Mouse (Mus musculus): Measurements from ENCODE around the gene Itln1.
"Not testable (repeated sequence)": the region's sequence is repeated elsewhere in the genome, so short reads cannot be mapped to it uniquely, and the experiment has no call there.

Gene Itln1

DNA sequence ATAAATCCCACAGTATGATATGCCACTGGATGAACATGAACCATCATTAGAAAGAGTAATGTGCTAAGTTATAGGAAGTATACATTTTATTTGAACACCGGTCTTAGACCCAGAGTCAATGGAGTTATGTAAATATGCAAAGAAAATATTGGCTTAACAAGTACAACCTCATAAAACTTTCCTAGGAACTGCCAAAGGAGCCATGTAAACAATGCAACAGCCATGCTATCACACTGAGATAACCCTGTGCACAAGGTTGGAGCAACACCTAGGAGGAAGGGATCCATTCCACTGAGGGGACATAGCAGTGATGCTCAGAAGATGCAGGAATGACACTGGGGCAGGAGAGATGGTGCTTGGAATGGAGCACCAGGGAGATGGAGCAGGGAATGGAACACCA is 21.3 kb downstream of the Itln1 start:
- DNase-seq (ENCODE audit: low spot score): no peak

DNA sequence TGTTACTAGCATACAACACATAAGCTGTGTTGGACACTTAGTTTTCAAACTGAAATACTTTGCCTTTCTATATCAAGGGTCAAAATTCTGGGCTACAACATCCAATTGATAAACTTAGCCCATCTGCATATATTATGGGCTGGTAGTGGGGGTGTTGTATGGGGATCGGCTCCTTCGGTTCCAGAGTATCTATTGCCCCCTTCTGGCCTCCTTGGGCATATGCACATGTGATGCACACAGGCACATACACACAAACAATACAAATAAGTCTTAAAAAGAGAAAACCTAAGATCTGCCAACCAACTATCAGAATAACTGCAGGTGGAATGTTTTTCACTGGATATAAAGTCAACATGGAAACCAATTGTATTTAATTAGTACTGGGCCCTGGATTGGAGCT is 21.9 kb downstream of the Itln1 start:
- DNase-seq (ENCODE audit: low spot score): peak; percentile 5

DNA sequence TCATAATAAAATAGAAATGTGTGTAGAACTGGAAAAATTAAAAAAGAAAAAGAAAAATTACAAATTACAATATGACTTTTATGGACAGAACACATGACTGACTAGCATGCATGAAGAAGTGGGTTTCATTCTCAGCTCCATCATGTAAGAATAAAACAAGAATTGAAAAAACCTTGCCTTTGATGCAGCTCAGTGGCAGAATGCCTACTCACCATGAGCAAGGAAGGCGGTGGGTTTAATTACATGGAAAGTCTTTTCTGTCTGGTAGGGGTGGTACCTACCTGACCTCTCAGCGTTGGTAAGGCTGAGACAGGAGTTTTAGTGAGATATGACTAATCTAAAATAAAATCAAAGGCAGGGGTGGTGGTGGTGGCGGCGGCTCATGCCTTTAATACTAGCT is 30.5 kb downstream of the Itln1 start:
- peak; percentile 8 for DNase-seq (ENCODE audit: low spot score)

DNA sequence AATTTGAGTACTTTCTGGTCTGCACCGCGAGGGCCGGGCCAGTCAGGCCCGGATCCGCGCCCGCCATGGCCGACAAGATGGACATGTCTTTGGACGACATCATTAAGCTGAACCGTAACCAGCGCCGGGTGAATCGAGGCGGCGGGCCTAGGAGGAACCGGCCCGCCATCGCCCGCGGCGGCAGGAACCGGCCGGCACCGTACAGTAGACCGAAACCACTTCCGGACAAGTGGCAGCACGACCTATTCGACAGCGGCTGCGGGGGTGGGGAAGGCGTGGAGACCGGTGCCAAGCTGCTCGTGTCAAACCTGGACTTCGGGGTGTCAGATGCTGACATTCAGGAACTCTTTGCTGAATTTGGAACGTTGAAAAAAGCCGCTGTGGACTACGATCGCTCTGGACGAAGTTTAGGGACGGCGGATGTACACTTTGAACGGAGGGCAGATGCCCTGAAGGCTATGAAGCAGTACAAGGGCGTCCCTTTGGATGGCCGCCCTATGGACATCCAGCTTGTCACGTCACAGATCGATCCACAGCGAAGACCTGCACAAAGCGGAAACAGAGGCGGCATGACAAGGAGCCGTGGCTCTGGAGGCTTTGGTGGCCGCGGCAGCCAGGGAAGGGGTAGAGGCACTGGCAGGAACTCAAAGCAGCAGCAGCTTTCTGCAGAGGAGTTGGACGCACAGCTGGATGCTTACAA is 31.4 kb downstream of the Itln1 start:
- peak; percentile 78 for DNase-seq (ENCODE audit: low spot score)

DNA sequence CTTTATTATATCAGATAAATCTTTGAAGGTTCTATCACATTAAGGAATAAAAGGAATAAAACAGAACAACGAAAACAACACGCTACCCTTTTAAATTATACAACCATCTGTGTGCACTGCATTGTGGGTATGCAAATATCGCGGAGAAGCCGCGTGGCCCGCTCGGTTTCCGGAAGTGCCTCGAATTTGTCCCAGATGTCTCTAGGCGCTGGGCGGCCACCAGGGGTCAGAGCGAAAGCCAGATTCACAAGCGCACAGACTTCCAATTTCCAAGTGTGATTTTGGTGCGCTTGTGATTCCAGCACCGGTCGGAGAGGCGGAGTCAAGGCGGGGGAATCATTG is 31.9 kb downstream of the Itln1 start, which contains the start of gene Alyref2:
TSS of gene Alyref2 (plus strand) at position 229 of the 342 bp plus-strand sequence.
- peak; percentile 98 for DNase-seq (ENCODE audit: low spot score)

DNA sequence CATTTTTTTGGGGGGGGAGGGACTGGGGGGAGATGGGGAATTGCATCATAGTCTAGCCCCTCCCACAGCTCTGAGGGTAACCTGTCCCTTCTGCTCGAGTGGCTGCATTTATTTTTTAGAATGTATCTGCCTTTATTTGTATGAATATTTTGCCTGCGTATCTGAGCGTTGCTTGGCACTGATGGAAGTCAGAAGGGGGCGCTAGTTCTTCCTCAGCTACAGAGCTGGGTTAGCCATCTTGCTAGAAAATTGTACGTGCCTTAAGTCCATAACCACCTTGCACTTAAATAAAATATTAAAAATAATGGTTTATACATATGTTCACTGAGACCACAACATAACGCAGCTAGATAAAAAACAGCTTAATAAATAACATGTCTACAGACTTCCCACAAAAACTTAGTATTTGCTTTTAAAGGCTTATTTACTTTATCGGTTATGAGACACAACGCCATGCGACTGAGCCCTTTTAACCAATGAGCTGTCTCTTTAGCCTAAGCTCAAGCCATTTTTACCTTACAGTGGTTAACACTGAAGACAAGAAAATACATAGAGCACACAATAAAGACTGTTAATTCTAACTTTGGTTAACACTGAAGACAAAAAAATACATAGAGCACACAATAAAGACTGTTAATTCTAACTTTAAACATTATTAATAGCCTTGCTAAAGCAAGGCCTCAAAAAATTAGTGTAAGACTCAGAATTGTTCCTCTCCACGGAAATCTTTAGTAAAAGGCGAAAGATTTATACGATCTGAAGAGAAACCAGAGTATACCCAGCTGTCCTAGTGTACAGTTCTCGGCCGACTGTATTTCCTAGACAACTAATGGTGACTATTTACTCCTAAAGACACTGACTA is 32.5 kb downstream of the Itln1 start:
- DNase-seq (ENCODE audit: low spot score): peak; percentile 94

DNA sequence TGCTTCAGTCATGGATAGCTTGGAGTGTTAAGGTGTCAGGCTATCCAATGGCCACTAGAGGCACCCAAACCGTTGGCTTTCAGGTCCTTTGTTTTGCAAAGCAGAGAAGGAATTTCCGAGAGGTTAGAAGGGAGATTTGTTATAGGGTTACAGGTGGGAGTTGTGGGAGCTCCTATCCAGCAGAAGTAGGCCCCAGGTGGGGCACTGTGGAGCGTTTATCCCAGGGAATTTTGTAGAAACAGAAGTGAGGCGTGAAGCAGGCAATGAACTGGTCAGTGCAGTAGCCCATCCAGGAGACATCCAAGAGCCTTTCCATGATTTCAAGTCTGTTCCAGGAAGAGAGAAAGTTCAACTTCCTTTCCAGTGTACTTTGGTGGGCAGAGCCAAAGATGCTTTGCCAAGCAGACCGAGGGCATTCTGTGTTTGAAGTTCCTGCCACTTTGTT is 33.4 kb downstream of the Itln1 start:
- peak; percentile 76 for DNase-seq (ENCODE audit: low spot score)

DNA sequence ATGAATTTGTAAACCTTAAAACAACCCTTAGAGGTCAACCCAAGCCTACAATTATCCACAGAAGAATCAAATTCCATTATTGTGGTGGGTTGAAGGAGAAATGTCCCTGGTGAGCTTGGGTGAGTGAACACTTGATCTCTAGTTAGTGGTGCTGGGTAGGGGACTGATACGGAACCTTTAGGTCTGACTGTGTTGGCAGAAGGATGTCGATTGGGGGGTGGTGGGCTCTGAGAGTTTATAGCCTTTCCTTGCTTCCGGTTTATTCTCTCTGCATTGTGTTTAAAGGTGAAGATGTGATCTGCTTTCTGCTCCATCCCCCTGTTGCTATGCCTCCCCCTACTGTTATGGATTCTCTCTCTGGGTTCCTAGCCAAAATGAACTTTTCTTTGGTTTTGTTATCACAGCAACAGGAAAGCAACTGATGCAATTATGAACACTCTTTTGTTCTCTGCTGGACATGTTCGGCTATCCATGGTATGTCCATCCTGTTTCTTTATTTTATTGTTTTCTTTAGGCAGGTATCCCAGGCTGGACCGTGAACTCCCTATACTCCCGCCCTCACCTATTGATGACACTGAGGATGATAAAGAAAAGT is 34.0 kb downstream of the Itln1 start:
- peak; percentile 10 for DNase-seq (ENCODE audit: low spot score)

DNA sequence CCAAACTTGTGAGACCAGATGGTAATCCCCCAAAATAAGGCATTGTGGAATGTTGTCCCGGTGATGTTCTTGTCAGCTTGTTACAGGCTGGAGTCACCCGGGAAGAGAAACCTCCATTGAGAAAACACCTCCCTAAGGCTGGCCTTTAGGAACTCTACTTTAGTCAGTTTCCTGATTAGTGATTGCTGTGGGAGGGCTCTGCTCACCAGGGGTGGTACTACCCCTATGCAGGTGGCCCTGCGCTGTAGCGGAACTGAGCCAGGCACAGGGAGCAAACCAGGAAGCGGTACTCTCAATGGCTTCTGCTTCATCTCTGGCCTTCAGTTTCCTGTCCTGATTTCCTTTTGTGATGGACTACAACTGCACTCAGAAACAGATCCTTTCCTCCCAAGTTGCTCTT is 35.2 kb downstream of the Itln1 start:
- peak; percentile 6 for DNase-seq (ENCODE audit: low spot score)

DNA sequence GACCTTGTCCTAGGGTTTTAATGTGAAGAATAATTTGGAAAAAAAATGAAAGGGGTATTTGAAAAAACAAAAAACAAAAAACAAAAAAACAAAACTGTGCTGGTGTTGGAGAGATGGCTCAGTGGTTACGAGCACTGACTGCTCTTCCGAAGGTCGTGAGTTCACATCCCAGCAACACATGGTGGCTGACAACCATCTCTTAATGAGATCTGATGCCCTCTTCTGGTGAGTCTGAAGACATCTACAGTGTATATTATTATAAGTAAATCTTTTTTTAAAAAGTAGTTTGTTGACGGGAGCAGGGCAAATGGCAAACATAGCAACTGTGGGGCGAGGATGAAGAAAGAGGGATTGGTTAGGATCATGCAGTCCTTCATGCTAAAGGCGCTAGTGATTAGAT is 39.7 kb downstream of the Itln1 start:
- peak; percentile 4 for DNase-seq (ENCODE audit: low spot score)

DNA sequence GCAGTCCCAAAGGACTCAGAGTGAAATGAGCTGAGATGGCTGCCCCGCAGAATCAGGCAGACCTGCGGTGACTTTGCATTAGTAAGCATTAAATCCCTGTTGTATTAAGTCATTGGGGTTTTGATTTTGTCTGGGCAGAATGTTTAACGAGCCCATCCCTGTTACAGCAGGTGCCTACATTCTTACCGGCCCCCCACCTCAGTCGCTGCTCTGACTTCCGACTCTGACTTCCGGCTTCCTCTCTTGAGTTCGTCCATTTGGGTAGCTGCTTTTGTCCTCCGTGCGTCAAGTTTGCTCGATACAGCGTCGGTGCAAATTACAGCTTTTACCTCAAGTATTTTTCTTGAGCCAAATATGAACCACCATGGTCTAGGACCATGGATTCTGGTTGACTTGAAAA is 40.9 kb downstream of the Itln1 start:
- DNase-seq (ENCODE audit: low spot score): peak; percentile 5

DNA sequence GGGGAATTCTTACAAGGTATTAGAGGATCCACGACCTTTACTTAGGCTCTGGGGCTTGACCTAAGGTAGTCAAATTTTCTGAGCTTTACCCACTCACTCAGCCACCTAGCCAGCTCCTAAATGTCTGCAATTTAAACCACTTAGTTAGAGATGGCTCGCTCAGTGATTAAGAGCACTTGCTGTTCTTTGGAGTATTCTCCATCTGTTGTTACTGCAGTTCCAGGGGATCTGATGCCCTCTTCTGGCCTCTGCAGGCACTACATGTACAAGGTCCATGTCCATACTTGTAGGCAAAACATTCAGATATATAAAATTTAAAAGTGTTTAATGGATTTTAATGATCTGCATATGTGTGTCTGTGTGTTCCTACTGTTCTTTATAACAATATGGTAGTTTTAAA is 56.1 kb downstream of the Itln1 start:
- DNase-seq (ENCODE audit: low spot score): peak; percentile 67

DNA sequence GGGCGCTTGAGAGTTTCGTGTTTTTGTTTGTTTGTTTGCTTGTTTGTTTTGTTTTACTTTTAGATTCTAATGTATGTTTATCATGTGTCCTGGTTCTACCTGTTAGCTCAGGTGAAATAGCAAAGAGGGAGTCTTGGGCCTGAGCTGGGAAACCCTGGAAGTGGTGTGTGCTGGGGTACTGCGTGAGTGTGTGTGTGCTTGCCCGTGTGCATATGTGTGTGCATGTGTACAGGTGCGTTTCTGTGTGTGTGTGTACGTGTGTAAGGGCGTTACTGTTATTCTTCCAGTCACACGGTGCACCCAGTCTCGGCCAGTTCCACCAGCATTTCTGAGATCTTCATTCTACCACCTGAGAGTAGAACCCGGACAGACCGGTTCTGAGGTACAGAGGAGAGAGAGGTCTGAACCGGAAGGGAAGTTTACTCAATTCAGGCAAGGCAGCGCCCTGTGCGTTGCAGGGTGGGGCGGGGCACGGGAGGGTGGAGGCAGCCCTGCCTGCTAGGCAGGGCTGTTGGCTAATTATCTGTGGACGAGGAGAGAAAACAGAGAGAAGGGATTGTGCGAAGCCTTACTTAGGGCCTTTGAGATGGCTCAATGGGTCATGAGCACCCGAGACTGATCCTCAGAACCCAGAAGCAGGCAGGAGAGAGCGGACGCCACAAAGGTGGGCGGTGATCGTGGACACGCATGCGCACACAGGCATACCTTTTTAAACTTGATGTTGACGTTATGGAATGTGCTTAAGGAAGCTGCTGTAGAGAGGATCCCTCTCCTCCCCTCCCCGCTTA is 57.1 kb downstream of the Itln1 start:
- no peak for DNase-seq (ENCODE audit: low spot score)

DNA sequence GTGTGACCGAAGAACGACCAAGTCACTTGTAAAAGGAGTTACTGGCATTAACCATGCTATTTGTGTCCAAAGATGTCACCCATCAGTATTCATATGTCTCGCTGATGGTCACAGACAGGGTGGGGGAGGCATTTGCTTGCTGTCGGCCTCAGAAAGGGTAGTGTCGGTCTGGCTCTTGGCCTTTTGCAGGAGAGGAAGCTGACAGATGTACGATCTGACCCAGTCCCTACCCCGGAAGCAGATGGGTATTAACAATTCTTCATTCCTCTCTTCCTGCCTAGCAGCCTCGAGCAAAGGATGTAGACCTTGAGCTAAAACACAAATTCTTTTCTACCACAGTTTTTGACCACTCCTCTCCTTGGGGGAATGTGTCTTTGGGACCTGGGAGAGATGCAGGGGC is 58.0 kb downstream of the Itln1 start:
- DNase-seq (ENCODE audit: low spot score): no peak

DNA sequence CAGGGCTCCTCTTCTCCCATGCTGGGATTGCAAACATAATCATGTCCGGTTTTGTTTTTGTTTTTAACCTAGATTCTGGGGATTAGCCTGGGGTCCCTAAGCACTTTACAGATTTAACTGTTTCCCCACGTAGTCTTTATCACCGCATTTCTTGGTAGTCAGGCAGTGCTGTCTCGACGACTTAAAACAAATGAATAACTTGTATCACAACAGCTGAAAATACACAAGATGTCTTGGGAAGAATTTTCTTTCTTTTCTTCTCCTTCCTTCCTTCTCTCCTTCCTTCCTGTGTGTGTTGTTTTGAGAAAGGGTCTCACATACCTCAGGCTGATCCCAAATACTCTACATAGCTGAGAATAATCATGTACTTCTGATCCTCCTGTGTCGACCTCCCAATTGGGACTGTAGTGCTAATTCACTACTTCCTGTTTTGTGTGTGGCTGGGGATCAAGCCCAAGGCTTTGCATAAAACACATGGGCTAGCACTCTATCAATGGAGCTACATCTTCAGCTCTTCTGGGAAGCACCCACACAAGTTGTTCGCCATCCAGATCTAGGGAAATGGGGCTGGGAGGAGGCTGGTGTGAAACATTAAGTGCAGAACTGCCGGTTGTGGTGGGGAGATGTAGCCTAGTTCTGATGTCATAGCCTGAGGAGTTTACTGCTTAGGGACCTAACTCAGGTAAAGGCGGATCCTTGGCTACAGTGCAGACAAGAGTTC is 61.0 kb downstream of the Itln1 start:
- no peak for DNase-seq (ENCODE audit: low spot score)

DNA sequence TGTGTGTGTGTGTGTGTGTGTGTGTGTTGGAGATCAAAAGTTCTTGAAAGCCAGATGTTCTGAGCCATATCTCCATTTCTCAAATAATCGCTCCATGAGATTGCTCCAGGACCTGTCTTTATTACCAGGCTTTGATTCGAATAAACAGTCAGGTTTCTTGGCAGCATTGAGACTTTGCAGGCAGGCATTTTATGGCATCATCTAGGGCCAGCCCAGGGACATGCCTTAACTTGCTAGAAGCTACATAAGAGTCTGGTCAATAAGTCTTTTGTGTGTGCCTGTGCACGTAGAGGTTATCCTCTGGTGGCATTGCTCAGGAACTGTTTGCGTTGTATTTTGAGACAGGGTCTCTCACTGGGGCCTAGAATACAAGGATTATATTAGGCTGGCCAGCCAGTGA is 61.6 kb downstream of the Itln1 start:
- no peak for DNase-seq (ENCODE audit: low spot score)

DNA sequence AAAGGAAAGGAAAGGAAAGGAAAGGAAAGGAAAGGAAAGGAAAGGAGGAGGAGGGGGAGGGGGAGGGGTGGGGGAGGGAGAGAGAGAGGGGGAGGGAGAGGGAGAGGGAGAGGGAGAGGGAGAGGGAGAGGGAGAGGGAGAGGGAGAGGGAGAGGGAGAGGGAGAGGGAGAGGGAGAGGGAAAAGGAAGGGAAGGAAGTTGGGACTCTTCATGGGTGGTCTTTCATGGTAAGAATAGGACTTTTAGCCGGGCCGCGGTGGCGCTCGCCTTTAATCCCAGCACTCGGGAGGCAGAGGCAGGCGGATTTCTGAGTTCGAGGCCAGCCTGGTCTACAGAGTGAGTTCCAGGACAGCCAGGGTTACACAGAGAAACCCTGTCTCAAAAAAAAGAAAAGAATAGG is 63.2 kb downstream of the Itln1 start:
- DNase-seq (ENCODE audit: low spot score): not testable (repeated sequence)

DNA sequence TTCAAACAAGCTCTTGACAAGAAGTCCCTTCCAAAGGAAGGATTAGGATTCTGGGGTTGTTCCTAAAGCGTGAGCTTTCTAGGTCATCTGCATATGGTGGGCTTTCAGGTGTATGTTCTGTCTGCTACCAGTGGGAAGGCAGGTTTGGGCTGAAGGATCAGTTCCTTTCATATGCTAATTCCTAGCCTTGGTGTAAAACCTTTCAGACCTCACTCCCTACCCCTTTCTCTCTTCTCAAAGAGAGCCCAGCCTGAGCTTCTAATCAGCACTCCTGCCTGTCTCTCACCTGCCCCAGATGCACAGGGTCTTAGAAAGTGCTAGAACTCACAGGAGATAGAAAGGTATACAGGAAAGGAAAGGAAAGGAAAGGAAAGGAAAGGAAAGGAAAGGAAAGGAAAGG is 63.6 kb downstream of the Itln1 start:
- DNase-seq (ENCODE audit: low spot score): no peak

DNA sequence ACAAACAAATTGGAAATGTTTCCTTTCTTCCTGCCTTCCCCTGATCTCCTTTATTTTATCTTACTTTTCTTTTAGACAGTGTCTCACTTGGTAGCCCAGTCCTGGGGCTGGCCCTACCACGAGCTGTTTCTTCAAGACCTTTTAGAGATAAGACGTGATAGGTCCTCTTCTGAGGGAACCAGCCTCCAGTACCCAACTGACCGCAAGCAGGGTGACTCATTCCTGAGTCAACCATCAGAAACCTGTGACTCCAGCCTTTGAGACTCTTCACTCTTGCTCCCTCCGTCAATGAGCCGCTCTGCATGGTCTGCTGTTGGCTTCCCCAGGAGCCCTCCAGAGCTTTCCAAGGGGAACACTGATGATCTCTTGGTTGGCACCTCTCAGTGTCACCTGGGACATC is 64.2 kb downstream of the Itln1 start:
- no peak for DNase-seq (ENCODE audit: low spot score)

DNA sequence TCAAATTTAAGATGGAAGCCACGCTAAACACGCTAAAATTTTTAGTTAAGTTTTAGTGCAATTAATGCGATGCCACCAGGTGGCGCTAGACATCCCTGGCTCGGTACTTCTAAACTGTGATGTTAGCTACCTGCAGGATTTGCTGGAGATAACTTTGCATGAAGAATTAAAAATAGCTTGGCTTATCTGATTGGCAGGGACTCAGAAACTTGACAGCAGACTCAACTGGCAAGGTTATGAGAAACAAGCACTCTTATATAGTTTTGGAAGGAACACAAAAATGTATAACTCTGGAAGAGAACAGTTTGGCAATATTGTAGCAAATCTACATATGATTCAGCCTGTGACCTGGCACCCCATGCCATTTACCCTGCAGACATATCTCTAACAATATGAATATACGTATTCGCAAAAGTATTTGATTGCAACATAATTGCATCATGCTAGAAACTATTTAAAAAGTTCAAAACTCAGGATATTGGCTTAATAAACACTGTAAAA is 64.7 kb downstream of the Itln1 start:
- peak; percentile 36 for DNase-seq (ENCODE audit: low spot score)

DNA sequence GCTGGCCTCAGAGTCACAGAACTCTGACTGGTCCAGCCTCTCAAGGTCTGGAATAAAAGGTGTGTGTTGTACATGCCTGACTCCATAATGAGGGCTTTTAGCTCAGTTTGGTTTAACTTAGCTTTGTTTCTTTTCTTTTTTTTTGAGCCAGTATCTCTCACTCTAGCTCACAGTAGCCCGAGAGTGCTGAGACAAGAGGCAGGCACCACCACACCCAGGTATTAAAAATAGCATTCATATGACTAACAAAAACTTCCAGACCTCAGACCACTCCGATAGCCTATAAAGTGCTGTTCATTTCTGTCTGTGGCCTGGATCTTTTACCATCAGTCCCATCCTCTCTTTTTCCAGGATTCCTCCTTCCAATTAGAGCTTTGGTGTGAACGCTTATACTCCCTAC is 65.4 kb downstream of the Itln1 start:
- DNase-seq (ENCODE audit: low spot score): no peak
